Mouse (Mus musculus) lung, adult 2 months (tissue): ENCODE results near the gene Tff3.

Source experiments
- CTCF ChIP-seq: fragments of 200-500 bp; IDR thresholded peaks from 2 replicates; pipeline ENCODE4 v1.5.1; 2011; ENCODE audit warnings: mild to moderate bottlenecking, low read length, control low read depth; ENCODE audit not compliant: insufficient read depth
- POLR2A ChIP-seq: fragments of 200-500 bp; IDR thresholded peaks from 2 replicates; pipeline ENCODE4 v1.6.1; 2011; ENCODE audit warnings: low read depth, mild to moderate bottlenecking, control low read depth, low read length, borderline replicate concordance; ENCODE audit errors: extremely low read depth

DNA sequence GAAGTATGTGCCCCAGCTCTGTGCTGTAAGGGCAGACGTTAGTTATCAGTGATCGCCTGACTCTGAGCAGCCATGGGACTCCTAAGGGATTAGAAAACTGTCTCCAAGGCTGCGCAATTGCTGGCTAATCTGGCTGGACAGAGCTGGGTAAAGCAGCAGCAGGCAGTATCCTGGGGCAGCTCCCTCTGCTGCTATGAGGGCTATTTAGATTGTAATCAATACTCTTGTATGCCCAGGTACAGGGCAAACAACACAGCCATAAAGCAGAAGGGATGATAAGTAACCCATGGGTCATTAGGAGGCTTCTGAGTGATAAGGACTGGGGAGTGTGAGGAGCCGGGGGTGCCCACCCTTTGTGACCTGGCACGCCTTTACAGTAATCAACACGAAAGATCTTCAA, 5.5 kb upstream of the Tff3 start:
- no peak for TF ChIP-seq POLR2A
- no peak for TF ChIP-seq CTCF
